Mouse (Mus musculus): ENCODE results near the gene Ints5.
"Not testable (repeated sequence)": the region's sequence is repeated elsewhere in the genome, so short reads cannot be mapped to it uniquely, and the experiment has no call there.

Gene Ints5

GRCm38 (mm10) chr19:8892829-8893766 lies at the start of gene Ints5:
Ints5 (plus strand) TSS chr19:8893005.
- peak; percentile 84 for DNase-seq

GRCm38 (mm10) chr19:8844371-8845129 lies 48.3 kb upstream of the Ints5 start:
- DNase-seq: peak; percentile 61 to 72

- DNase-seq: no peak
Observed at GRCm38 (mm10) chr19:8848356-8848755, 44.4 kb upstream of the Ints5 start.

- DNase-seq: no peak
Observed at GRCm38 (mm10) chr19:8850402-8850901, 42.4 kb upstream of the Ints5 start, which contains the start of gene Lrrn4cl. Lrrn4cl (plus strand) TSS chr19:8850768.

GRCm38 (mm10) chr19:8851639-8852038 lies 41.2 kb upstream of the Ints5 start:
- DNase-seq: no peak

GRCm38 (mm10) chr19:8852236-8852928 lies 40.4 kb upstream of the Ints5 start:
- no peak for DNase-seq

- DNase-seq: no peak
Observed at GRCm38 (mm10) chr19:8853117-8853516, 39.7 kb upstream of the Ints5 start.

GRCm38 (mm10) chr19:8857689-8858088 lies 35.1 kb upstream of the Ints5 start:
- peak; percentile 41 to 46 for DNase-seq

GRCm38 (mm10) chr19:8859018-8859417 lies 33.8 kb upstream of the Ints5 start:
- peak; percentile 52 to 54 for DNase-seq

GRCm38 (mm10) chr19:8864265-8864664 lies 28.5 kb upstream of the Ints5 start:
- no peak for DNase-seq

GRCm38 (mm10) chr19:8870381-8870780 lies 22.4 kb upstream of the Ints5 start:
- DNase-seq: not testable (repeated sequence)

GRCm38 (mm10) chr19:8870838-8871237 lies 22.0 kb upstream of the Ints5 start:
- DNase-seq: no peak

- DNase-seq: peak; percentile 97
Observed at GRCm38 (mm10) chr19:8871267-8872186, 21.3 kb upstream of the Ints5 start, which contains the start of gene Ubxn1. Ubxn1 (plus strand) TSS chr19:8871496.

GRCm38 (mm10) chr19:8872266-8872840 lies 20.5 kb upstream of the Ints5 start:
- DNase-seq: no peak

- no peak for DNase-seq
Observed at GRCm38 (mm10) chr19:8875031-8875430, 17.8 kb upstream of the Ints5 start.

GRCm38 (mm10) chr19:8880311-8881033 lies 12.3 kb upstream of the Ints5 start, which contains the start of gene Uqcc3:
Uqcc3 (minus strand) TSS chr19:8880923.
- peak; percentile 89 to 93 for DNase-seq

- no peak for DNase-seq
Observed at GRCm38 (mm10) chr19:8881034-8881392, 11.8 kb upstream of the Ints5 start.

GRCm38 (mm10) chr19:8883616-8884015 lies 9.2 kb upstream of the Ints5 start, which contains the start of the genes Lbhd1 and Gm49403:
Lbhd1 (plus strand) TSS chr19:8883732.
Gm49403 (plus strand) TSS chr19:8883930.
- no peak for DNase-seq

GRCm38 (mm10) chr19:8886916-8887584 lies 5.8 kb upstream of the Ints5 start:
- DNase-seq: no peak

All from thymus, postnatal 36 days (tissue).